8 mouse cellular contexts compared by ENCODE assay signal in the genomic region with DNA sequence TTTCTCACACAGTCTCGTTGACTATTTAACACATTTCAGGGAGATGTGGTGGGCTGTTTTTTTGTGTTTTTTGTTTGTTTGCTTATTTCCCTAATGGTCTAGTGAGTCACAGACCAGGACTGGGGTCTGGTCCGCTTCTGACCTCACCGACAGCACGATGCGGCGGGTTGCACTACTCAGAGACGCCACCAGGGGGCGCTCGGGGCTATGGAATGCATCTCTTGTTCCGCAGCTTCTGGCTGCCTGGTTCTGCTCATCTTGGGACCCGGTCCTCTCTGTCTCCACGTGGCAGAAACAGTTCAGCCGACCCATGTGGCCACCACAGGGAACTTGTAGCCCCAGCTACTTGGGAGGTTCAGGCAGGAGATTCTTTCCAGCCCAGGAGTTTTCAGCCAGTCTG. TPM values are rescaled to one million over a fixed set of nuclear protein-coding genes. Genes with fewer than 3 reads are reported as not detected.
DNase-seq lines count a peak whose midpoint lies in the region; ATAC-seq and TF ChIP-seq lines count a peak whose summit lies in the region.

No protein-coding gene starts in this region.

- no peak overlapping the region for H3K4me3 ChIP-seq in midbrain, embryonic 11.5 days (ENCODE audit: low read depth, low read length)
- no peak overlapping the region for H3K4me3 ChIP-seq in midbrain, embryonic 16.5 days (ENCODE audit: low read depth, low read length)
- no peak overlapping the region for H3K4me3 ChIP-seq in intestine, embryonic 14.5 days (ENCODE audit: low read depth, low read length)
- H3K4me3 ChIP-seq in midbrain, postnatal 0 days (ENCODE audit: low read depth, low read length) = no peak overlapping the region

- peak; percentile 55 for ATAC-seq in midbrain, embryonic 11.5 days (ENCODE audit: low FRiP score)
- no peak for ATAC-seq in midbrain, embryonic 16.5 days
- ATAC-seq in intestine, embryonic 14.5 days (replicated peaks; ENCODE audit: low FRiP score, low TSS enrichment, low read depth) = 0 out of 2 replicates have a peak, but pooled peaks have one; percentile 33
- ATAC-seq in midbrain, postnatal 0 days (ENCODE audit: low FRiP score) = no peak

- peak; percentile 100 for DNase-seq in midbrain, embryonic 11.5 days (ENCODE audit: low spot score, missing footprints)
- peak; percentile 90 to 94 for DNase-seq in cerebellum, postnatal 25 days
- DNase-seq in gastrocnemius, adult 8-10 months (ENCODE audit: low spot score in 2 of 2) = peak; percentile 68 to 75
- peak; percentile 99 for DNase-seq in intestine, embryonic 14.5 days (ENCODE audit: low spot score)
- peak; percentile 67 to 78 for DNase-seq in left cerebral cortex, postnatal 36 days (ENCODE audit: low spot score in 2 of 2)
- peak; percentile 77 for DNase-seq in midbrain, postnatal 0 days (ENCODE audit: low spot score)
- DNase-seq in splenic B cell, adult 2 months (ENCODE audit: low read depth, low spot score) = peak; percentile 88

- peaks cover under 1% of the 10 kb centered on the region for H3K4me1 ChIP-seq in midbrain, embryonic 11.5 days (ENCODE audit: control insufficient read depth, insufficient read depth, low read length)
- H3K4me1 ChIP-seq in midbrain, embryonic 16.5 days (ENCODE audit: control insufficient read depth, insufficient read depth, low read length) = peaks cover 5% of the 10 kb centered on the region
- H3K4me1 ChIP-seq in intestine, embryonic 14.5 days (replicated peaks; ENCODE audit: control insufficient read depth, insufficient read depth, low read length) = peaks cover 7% of the 10 kb centered on the region
- 0 out of 2 replicates have a peak, but pooled peaks cover 3% of the 10 kb centered on the region for H3K4me1 ChIP-seq in midbrain, postnatal 0 days (ENCODE audit: insufficient read depth, low read length)

- no peaks in the 10 kb centered on the region for H3K9me3 ChIP-seq in midbrain, embryonic 11.5 days (ENCODE audit: control insufficient read depth, low read length)
- H3K9me3 ChIP-seq in midbrain, embryonic 16.5 days (replicated peaks; ENCODE audit: control insufficient read depth, low read length, poor library complexity, severe bottlenecking) = no peaks in the 10 kb centered on the region
- H3K9me3 ChIP-seq in intestine, embryonic 14.5 days (ENCODE audit: control insufficient read depth, low read length) = no peaks in the 10 kb centered on the region
- no peaks in the 10 kb centered on the region for H3K9me3 ChIP-seq in midbrain, postnatal 0 days (ENCODE audit: low read length)

- no peak overlapping the region for H3K27ac ChIP-seq in midbrain, embryonic 11.5 days (ENCODE audit: low read depth, low read length)
- H3K27ac ChIP-seq in midbrain, embryonic 16.5 days (ENCODE audit: low read length) = no peak overlapping the region
- no peak overlapping the region for H3K27ac ChIP-seq in intestine, embryonic 14.5 days (ENCODE audit: low read depth)
- H3K27ac ChIP-seq in midbrain, postnatal 0 days (ENCODE audit: low read depth, low read length) = no peak overlapping the region

- 3% methylated on average over 13 of the region's 13 CpGs for WGBS in midbrain, embryonic 11.5 days
- 1% methylated on average over 13 of the region's 13 CpGs for WGBS in midbrain, embryonic 16.5 days
- under 1% methylated on average over 13 of the region's 13 CpGs for WGBS in intestine, embryonic 14.5 days
- 2% methylated on average over 13 of the region's 13 CpGs for WGBS in midbrain, postnatal 0 days

- intact Hi-C loops in left cerebral cortex, postnatal 36 days (cut with DNase I) = loop anchor here (1.0 to 5.0 kb wide), 2 partner anchors 105 to 290 kb away; no protein-coding TSS in a partner anchor

- H3K4me2 ChIP-seq in midbrain, embryonic 11.5 days = no peak overlapping the region
- H3K4me2 ChIP-seq in midbrain, embryonic 16.5 days (ENCODE audit: low read length) = no peak overlapping the region
- H3K4me2 ChIP-seq in intestine, embryonic 14.5 days (ENCODE audit: low read length) = no peak overlapping the region
- H3K4me2 ChIP-seq in midbrain, postnatal 0 days (ENCODE audit: low read depth, low read length, poor library complexity, severe bottlenecking) = no peak overlapping the region

- no peaks in the 10 kb centered on the region for H3K36me3 ChIP-seq in midbrain, embryonic 11.5 days (ENCODE audit: control insufficient read depth, insufficient read depth, low read length)
- no peaks in the 10 kb centered on the region for H3K36me3 ChIP-seq in midbrain, embryonic 16.5 days (ENCODE audit: control insufficient read depth, insufficient read depth, low read length)
- H3K36me3 ChIP-seq in intestine, embryonic 14.5 days (ENCODE audit: control insufficient read depth, insufficient read depth, low read length) = no peaks in the 10 kb centered on the region
- H3K36me3 ChIP-seq in midbrain, postnatal 0 days (ENCODE audit: insufficient read depth, low read length) = no peaks in the 10 kb centered on the region
- H3K36me3 ChIP-seq in splenic B cell, adult 2 months (ENCODE audit: control insufficient read depth, insufficient read depth, low read length, poor library complexity, severe bottlenecking) = no peaks in the 10 kb centered on the region

- no peaks in the 10 kb centered on the region for H3K27me3 ChIP-seq in midbrain, embryonic 11.5 days (ENCODE audit: control insufficient read depth, insufficient read depth, low read length)
- H3K27me3 ChIP-seq in midbrain, embryonic 16.5 days (ENCODE audit: control insufficient read depth, insufficient read depth, low read depth, low read length) = no peaks in the 10 kb centered on the region; the same call in 1 of the 2 replicates
- H3K27me3 ChIP-seq in intestine, embryonic 14.5 days (replicated peaks; ENCODE audit: control insufficient read depth, insufficient read depth, low read length) = no peaks in the 10 kb centered on the region
- no peaks in the 10 kb centered on the region; the same call in 1 of the 2 replicates for H3K27me3 ChIP-seq in midbrain, postnatal 0 days (ENCODE audit: insufficient read depth, low read length)
- no peaks in the 10 kb centered on the region for H3K27me3 ChIP-seq in splenic B cell, adult 2 months (ENCODE audit: control insufficient read depth, insufficient read depth, low read length, poor library complexity, severe bottlenecking)

- H3K9ac ChIP-seq in midbrain, embryonic 11.5 days (ENCODE audit: low read length) = no peak overlapping the region
- H3K9ac ChIP-seq in midbrain, embryonic 16.5 days (ENCODE audit: low read depth, low read length) = no peak overlapping the region
- no peak overlapping the region for H3K9ac ChIP-seq in intestine, embryonic 14.5 days (ENCODE audit: low read length)
- no peak overlapping the region for H3K9ac ChIP-seq in midbrain, postnatal 0 days (replicated peaks; ENCODE audit: low read length, poor library complexity, severe bottlenecking)

- peak; percentile 98 for TF ChIP-seq CTCF in midbrain, postnatal 0 days (IDR thresholded peaks at IDR 0.05)

RNA-seq across cellular contexts. Expression of a gene that starts 42.8 kb away (rescaled TPM):
- polyA plus RNA-seq in midbrain, embryonic 11.5 days (2014; fragmentation: Nextera tagmentation; extraction: Ambion mirVana) = 32.4 and 36.7 TPM in 2 replicates
- 60.7 and 63.4 TPM in 2 replicates for polyA plus RNA-seq in midbrain, embryonic 16.5 days (2015; fragmentation: Nextera tagmentation; extraction: Ambion mirVana)
- 10 to 100 TPM; 42.6 to 56.1 (median 50.7) TPM for total RNA-seq in gastrocnemius, adult 8-10 months (2022)
- polyA plus RNA-seq in intestine, embryonic 14.5 days (2014; fragmentation: Nextera tagmentation; extraction: Ambion mirVana) = 22.3 and 23.6 TPM in 2 replicates
- 100 to 1,000 TPM; 210 to 217 TPM for total RNA-seq in left cerebral cortex, postnatal 36 days (2021)
- 63.5 and 71.1 TPM in 2 replicates for total RNA-seq in midbrain, postnatal 0 days (2014; rRNA removed)
- polyA plus RNA-seq in midbrain, postnatal 0 days (2015; fragmentation: Nextera tagmentation; extraction: Ambion mirVana) = 48.0 and 49.2 TPM in 2 replicates

Comparison
In these comparisons a context has a peak if more than half of its experiments do, and no peak if none do; other contexts are left out.
1. ATAC-seq: peak in midbrain, embryonic 11.5 days (single experiment) and intestine, embryonic 14.5 days (single experiment); none in midbrain, embryonic 16.5 days (single experiment) and midbrain, postnatal 0 days (single experiment).
2. Peak in every context shown above with its lines, with median percentiles within 50 percentile points of each other: DNase-seq.